Mouse (Mus musculus): ENCODE measurements around the gene Ccr7.

The Ccr7 gene

DNA sequence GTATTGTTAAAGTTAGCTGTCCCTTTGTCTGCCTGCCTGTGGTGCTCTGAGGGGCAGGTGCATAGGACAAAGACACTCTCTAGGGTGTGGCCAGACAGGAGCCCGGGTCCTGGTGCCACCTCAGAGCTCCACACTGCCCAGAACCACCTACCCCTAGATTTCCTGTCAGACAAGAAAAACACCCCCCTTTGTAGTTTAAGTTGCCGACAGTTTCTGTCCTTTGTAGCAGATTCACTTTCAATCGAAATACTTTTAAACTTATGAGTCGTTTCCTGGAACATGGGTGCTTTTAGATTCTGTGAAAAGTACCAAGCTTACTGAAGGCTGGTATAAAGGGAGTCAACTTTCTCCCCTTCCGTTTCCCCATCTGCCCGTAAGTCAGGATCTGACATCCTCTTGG lies 38.9 kb downstream of the Ccr7 start:
- DNase-seq (ENCODE audit: low read depth, low spot score): no peak

DNA sequence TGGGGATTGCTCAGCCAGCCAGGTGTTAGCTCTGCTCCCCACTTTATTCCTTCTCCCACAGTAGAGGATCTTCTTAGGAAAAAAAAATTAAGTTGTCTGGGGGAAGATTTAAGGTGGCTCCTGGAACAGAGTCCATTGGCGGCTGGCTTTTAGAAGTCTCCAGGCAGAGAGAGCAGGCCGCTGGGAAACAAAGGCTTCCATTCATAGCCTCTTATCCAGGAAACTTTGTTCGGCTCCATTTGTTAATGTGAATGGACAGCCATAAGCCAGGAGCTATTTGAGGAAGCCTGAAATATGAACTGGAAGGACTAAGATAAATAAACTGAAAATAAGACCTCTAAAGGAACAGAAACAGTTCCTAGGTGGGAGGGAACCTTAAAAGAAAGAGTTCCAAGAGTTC lies 41.8 kb downstream of the Ccr7 start:
- no peak for DNase-seq (ENCODE audit: low read depth, low spot score)

DNA sequence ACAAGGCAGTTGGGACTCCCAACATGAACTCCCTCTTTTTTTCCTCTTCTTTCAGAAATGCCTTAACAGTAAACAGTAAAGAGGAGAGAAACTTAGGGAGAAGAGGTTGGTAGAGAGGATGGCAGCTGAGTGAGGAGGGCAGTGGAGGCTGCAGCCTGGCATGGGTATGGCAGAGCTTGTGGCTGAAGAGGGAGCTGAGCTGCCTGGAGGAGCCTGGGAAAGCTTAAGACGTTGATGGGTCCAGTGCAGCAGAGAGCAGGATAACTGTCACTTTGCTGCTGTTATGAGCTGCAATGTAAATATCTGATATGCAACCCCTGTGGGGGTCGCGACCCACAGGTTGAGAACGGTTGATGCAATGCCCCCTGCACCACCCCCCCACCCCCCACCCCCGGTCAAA lies 42.2 kb downstream of the Ccr7 start:
- no peak for DNase-seq (ENCODE audit: low read depth, low spot score)

DNA sequence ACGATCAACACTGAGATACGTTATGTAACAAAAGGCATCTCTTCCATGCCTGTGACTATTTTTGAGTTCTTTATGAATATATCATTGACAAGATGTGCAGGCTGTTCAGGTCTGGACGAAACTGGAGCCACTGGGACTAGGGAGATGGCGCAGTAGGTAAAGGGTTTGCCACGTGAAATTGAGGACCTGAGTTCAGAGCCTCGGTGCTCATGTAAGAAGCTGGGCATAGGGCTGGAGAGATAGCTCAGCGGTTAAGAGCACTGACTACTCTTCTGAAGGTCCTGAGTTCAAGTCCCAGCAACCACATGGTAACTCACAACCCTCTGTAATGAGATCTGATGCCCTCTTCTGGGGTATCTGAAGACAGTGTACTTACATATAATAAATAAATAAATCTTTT lies 43.2 kb downstream of the Ccr7 start:
- DNase-seq (ENCODE audit: low read depth, low spot score): no peak

DNA sequence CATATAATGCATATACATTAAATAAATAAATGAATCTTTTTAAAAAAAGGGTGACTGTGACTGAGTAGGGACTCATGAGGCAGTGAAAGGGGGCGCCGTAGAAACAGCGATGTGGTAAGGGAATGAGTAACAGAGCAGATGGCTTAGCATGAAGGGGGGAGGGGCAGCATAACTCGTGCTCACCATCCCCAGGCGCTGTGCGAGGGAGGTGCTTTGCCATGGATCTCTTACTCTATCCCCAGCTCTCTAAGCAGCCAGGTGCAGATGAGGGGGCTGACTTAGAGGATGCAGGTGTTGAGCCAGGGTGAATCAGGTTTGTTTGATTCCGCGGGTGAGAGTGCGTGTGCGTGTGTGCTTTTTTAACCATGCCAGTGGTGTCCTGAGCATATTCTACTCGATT lies 43.7 kb downstream of the Ccr7 start:
- DNase-seq (ENCODE audit: low read depth, low spot score): no peak

DNA sequence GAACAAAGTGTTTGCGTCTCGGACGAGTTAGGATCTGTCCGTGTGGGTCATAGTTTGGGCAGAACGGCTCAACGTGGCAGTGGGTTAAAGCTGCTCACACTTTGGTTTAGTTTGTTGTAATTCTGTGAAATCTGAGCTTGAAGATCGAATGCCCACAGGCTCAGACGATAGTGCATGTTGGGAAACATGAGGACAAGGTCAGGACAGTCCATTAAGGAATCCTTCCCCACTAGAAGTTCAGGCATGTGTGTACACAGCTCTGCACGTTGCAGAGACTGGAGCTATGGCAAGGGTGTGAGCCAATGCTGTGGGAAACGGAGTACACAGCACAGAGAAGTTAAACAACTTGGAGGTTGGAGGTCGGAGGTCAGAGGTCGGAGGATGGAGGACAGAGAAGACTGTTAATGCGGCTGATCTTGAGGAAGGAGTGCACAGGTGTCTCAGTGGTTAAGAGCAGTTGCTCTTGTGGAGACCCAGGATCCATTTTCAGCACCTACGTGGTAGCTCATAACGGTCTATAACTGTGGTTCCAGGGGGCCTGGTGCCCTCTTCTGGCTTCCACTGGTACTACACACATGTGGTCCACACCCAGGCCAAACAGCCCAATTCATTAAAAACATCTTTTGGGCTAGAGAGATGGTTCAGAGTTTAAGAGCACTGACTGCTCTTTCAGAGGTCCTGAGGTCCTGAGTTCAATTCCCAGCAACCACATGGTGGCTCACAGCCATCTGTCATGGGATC lies 44.3 kb downstream of the Ccr7 start:
- no peak for DNase-seq (ENCODE audit: low read depth, low spot score)

DNA sequence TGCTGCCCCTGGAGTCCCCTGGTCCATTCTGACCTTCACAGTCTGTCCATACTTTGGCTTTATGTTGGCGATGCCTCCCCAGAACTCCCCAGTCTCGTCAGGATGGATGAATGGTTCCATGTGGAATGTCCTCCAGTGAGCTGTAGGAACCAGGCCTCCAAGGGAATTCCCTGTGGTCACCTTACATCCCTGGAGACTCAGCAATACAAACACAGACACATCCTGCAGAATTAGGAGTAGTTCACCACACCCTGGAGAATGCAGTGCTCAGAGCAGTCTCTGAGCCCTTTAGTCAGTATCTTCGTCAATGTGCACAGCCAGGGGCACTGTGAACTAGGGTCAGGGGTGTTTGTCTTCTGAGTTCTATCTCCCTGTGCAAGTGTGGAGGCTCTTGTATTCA lies 46.6 kb downstream of the Ccr7 start:
- no peak for DNase-seq (ENCODE audit: low read depth, low spot score)

DNA sequence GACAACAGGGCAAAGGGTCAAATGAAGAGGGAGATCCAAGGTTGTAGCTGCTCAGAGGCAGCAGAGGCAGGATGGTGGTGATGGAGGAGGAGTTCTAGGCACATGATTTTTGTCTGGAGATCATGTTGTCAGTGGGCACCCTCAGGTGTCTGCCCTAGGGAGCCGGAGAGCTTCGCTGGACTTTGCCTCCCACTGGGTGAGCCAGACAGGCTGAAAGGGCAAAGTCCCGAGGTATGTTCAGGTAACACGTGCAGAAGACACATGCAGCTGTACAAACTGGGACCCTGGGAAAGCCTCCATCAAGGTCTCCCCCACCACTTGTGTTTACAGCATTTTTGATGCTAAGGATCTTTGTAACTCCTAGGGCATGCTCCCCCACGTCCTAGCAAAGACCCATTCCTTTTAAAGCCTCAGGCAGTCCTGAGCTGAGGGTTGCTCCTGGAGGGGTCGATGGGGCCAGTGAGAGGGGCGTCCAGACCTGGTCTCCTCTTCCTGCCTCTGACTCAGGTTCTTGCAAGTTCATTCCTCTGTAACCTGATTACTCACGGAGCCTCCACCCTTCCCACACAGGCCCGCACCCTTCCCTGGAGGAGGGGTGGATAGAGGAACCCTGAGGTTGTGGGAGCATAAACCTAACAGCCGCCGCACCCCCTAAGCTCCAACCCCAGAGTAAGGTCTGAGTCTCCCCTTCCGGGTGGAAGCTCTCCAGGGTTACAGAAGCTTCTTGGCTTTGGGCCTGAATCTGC lies 48.7 kb downstream of the Ccr7 start:
- no peak for DNase-seq (ENCODE audit: low read depth, low spot score)

DNA sequence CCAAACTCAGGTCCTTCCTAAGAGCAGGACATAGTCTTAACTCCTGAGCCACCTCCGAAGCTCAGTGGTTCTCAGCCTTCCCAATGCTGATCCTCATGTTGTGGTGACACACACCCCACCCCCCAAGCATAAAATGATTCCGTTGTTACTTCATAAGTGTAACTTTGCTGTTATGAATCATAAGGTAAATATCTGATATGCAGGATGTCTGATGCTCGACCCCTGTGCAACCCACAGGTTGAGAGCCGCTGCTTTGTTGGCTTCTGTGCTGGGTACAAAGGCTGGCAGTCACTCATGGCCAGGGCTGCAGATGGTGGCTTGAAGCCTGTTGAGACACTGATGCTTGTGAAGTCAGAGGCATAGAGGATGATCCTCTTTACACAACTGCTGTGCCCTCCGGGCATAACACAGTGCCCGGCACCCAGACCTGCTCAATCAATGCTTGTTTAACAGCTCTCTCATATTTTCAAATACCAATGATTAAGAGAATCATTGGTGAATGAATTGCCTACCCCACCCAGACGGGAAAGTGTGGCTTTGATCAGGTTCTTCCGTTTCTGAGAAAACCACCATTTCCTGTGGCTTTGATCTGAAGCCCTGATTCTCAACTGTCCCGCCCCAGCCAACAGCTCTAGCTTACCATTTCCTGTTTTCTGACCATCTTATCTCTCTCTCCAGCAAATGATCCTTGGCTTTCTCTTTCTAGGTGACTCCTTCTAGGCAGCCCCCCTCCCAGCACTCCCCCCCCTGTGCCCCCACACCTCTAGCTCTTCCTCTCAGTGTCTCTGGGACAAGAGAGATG lies 50.1 kb downstream of the Ccr7 start:
- no peak for DNase-seq (ENCODE audit: low read depth, low spot score)

DNA sequence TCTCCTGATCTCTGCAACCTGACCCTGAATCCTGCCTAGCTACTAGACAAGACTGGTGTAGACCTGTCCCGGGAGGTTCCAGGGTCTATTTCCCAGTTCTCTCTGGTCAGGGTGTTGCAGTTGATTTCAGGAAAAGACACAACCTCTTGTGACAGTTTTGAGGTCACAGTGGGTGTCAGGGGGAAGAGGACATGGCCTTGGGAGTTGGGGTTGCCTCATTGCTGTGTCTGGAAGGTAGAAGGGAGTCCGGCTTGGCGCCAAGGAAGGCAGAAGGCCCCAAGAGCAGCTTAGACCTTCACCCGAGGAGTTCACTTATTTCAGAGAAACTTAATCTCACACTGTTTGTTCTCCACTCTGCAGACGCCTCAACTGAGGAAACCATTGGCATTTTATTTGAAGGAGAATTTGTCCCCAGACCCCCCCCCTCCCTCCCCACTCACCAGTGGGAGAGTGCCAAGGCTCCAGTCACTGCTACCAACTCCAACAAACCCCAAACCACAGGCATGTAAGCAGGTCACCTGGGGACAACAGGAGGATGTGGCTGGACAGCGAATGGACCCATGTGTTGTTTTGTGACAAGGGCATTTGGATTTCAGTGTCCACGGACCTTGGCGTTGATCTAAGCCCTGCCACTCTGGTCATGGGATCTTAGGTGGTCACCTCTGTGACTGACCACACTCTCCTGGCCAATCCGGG lies 52.2 kb downstream of the Ccr7 start:
- no peak for DNase-seq (ENCODE audit: low read depth, low spot score)

DNA sequence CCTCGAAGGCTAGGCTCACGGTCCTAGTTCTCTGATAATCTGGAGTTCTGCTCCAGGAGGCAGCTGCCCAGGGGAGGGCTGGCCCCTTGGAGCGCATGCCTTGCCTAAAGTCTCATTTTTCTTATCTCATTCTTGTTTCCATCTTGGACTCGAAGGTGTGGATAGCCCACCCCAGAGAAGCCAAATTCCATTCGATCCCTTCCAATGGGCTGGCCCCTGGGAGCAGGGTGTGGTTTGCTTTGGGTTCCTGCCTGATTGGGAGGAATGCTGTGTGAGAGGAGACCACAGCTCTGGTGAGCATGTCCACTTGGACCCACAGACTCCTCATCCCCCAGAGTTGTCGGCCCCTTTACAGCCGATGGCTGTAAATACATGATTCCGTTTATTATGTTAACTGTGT lies 53.2 kb downstream of the Ccr7 start:
- no peak for DNase-seq (ENCODE audit: low read depth, low spot score)

DNA sequence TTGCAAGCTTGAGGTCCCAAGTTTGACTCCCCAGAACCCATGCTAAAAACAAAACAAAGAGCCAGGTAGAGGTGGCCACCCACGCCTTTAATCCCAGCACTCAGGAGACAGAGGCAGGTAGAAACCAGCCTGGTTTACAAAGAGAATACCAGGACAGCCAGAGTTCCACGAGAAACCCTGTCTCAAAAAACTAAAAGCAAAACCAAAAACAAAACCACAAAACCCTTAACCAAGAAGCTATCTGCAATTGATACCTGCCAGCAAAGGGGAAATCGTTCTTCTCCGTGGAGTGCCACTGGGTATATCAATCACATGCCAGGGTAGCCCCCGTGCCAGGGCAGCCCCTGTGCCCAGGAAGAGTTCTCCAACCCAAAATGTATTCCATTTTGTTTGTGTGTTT lies 54.7 kb downstream of the Ccr7 start:
- no peak for DNase-seq (ENCODE audit: low read depth, low spot score)

DNA sequence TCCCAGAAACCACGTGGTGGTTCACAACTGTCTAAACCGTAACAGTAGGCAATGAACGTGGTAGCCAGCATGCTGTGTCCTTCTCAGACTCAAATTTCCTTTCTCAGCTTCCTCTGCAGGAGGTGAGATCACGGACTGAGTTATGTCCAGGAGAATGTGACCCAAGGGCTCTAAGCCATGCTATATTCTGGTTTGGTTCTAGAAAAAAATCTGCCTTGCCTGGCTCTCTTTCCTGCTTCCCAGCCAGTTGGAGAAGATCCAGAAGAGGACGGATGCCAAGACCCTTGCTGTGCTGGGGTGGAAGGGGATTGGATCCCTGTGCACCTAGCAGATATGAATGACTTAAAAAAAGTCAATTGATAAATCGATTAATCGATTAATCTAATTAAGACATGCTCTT lies 55.4 kb downstream of the Ccr7 start:
- peak; percentile 18 for DNase-seq (ENCODE audit: low read depth, low spot score)

DNA sequence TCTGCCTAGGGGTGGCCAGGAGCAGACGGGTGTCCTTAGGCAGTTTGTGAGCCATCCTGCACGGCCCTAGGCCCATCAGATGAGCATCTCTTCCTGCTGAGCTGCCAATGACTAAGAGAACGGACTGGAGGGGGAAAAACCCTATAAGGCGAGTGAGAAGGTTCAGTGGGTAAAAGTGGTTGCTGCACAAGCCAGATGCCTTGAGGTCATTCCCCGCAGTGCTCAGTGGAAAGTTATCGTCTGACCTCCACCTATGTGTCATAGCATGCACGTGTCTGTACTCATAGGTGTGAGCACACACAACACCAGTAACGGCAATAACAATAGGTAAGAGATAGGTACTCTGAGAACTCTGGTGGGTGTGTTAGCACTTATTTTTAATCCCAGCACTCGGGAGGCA lies 56.0 kb downstream of the Ccr7 start:
- DNase-seq (ENCODE audit: low read depth, low spot score): no peak

DNA sequence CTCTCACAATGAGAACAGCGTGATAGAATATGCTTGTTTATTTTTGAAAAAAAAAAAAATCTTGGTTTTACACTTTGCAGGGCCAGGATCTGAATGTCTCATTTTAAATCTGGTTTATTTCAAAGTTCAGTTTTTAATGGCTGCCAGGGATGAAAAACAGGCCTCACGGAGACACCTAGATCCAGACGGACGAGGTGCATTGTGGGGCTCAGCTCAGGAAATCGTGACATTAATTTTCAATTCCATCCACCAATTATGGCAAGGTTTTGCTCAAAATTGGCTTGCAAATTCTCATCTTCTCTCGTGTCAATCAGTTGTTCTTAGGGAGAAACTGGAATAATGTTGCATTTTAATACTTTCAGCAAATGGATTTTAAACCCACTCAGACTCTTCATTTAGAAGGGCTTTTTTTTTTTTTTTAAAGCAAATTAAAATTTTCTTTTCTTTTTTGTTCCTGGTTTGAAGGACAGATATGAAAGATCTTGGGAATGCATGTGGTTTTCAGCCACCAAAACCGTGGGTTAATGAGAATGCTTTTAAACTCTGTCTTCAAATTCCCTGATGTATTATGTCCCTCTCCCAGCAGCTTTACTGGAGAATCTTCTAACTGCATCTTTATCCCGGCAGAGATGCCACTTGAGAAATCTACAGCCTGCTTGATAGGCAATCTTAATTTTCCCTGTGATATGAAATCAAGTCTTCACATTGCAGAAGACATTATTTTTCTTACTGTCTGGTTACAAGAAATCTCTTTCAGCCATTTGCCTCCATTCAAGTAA lies 57.7 kb downstream of the Ccr7 start:
- no peak for DNase-seq (ENCODE audit: low read depth, low spot score)

DNA sequence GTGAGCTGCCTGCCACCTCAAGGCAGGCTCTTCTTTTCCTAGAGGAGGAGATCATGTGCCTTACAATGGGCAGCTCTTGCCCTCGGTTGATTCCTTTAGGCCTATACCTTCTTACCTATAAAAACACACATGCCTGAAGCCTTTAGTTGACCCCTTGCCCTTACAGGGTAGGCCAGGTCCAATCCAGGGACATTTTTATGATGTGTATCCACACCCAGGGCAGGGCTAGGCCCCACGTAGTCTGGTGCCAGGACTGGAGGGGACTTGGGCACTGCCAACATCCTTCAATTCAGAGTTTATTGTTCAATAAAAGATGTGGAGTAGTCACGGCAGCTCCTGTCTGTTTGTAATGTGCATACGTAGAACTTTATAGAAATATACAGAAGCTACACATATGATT lies 58.5 kb downstream of the Ccr7 start:
- DNase-seq (ENCODE audit: low read depth, low spot score): no peak

DNA sequence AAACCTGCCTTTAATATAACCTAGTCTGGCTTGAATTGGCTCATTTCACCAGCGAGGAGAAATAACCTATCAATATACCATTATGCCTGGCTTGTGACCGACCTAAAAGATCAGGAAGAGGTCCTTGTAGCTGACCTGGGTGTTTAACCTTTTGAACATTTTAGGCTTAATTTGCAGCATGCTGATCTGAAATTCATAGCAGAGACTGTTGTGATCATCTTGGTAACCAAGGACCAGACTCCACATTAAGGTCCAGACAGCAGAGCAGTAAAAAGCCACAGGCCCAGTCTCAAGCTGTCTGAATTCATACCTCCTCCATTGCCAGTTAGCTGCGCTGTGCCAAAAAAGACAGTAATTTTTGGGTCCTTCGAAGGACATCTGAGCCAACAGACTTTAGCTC lies 59.1 kb downstream of the Ccr7 start:
- no peak for DNase-seq (ENCODE audit: low read depth, low spot score)

DNA sequence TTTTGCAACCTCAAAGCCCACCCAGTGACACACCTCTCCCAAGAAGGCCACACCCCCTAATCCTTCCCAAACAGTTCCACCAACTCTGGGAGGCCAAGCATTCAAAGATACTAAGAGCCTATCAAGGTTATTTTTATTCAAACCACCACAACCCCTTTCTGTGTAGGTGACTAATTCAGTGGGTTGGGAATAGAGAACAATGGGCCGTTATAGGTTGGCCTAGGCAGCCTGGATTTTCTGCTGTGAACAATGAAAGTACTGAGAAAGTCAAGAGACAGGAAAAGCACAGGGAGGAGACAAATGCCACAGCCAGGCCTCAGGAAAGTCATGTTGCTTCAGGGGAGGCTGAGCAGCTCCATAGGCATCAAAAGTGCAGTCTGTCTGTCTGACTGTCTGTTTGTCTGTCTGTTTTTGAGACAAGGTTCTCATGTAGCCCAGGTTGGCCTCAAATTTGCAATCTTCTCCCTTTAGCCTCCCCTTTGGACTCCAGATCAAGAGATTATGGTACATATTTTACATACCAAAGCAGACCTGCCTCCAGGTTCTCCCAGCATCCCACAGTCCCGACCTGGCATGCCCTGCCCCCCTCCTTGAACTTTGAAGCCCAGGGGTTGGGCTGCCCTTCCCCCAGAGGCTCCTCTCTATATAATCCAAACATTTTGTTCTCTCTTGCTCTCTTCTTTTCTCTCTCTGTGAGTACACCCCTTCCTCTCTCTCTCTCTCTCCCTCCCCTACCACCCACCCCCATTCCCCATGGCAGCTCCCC lies 59.8 kb downstream of the Ccr7 start:
- DNase-seq (ENCODE audit: low read depth, low spot score): no peak

Measured in skeletal muscle tissue, adult 2 months (tissue).